In genomic region chr15:77805657-77806056, GRCm38 (mm10) we compare ENCODE assay signal across 13 mouse cellular contexts. TPM values are rescaled to one million over a fixed set of nuclear protein-coding genes. Genes with fewer than 3 reads are reported as not detected.
DNase-seq lines count a peak whose midpoint lies in the region; ATAC-seq lines count a peak whose summit lies in the region.
"Had no signal": no experiment of that assay in that cellular context is flagged by ENCODE, and none has a peak within 500 bp of the region (broad histone marks: within the 10 kb centered on the region; RNA-seq: fewer than 3 reads in every experiment).

No protein-coding gene starts in this region.

- peaks cover 93% of the 10 kb centered on the region for H3K36me3 ChIP-seq in heart, embryonic 10.5 days
- H3K36me3 ChIP-seq in megakaryocyte, embryonic 14.5 days (replicated peaks; ENCODE audit: low read length), result peaks cover 100% of the 10 kb centered on the region
- no peaks in the 10 kb centered on the region for H3K36me3 ChIP-seq in hindbrain, embryonic 11.5 days (ENCODE audit: control insufficient read depth, insufficient read depth, low read length)

- no peak for DNase-seq in heart, embryonic 10.5 days (ENCODE audit: low spot score)
- no peak for DNase-seq in heart, postnatal 10 days
- peak; percentile 40 to 55 for DNase-seq in spleen, postnatal 36 days (ENCODE audit: low spot score in 2 of 2)
- no peak for DNase-seq in spleen, postnatal 14 days (ENCODE audit: low spot score in 2 of 2)
- peak; percentile 36 to 48 for DNase-seq in thymus, postnatal 36 days
- no peak for DNase-seq in kidney, postnatal 25 days
- DNase-seq in hindbrain, embryonic 11.5 days (ENCODE audit: low spot score), result no peak
- DNase-seq: cerebellum, adult 8-10 months; liver had no signal

- H3K27ac ChIP-seq in heart, embryonic 10.5 days, result peak overlapping the region; percentile 85; the same call in 1 of the 2 replicates
- H3K27ac ChIP-seq in hindbrain, embryonic 11.5 days (ENCODE audit: low read depth, low read length), result no peak overlapping the region
- H3K27ac ChIP-seq: hindbrain, embryonic 15.5 days; midbrain, embryonic 13.5 days had no signal

- no peak for ATAC-seq in hindbrain, embryonic 11.5 days (ENCODE audit: low FRiP score)
- ATAC-seq: midbrain, embryonic 13.5 days had no signal

- peaks cover 81% of the 10 kb centered on the region for H3K4me1 ChIP-seq in heart, embryonic 10.5 days
- peaks cover 100% of the 10 kb centered on the region for H3K4me1 ChIP-seq in megakaryocyte, embryonic 14.5 days
- 0 out of 2 replicates have a peak, but pooled peaks cover under 1% of the 10 kb centered on the region for H3K4me1 ChIP-seq in hindbrain, embryonic 11.5 days (replicated peaks; ENCODE audit: control insufficient read depth, insufficient read depth, low read length)

- no peaks in the 10 kb centered on the region for H3K27me3 ChIP-seq in heart, embryonic 10.5 days (ENCODE audit: insufficient read depth, poor library complexity, severe bottlenecking)
- no peaks in the 10 kb centered on the region for H3K27me3 ChIP-seq in megakaryocyte, embryonic 14.5 days (replicated peaks)
- no peaks in the 10 kb centered on the region for H3K27me3 ChIP-seq in hindbrain, embryonic 11.5 days (ENCODE audit: control insufficient read depth, insufficient read depth, low read length)
- H3K27me3 ChIP-seq: embryonic facial prominence, embryonic 15.5 days; hindbrain, embryonic 15.5 days; midbrain, embryonic 13.5 days had no signal

- no peak overlapping the region for H3K4me2 ChIP-seq in hindbrain, embryonic 11.5 days (replicated peaks; ENCODE audit: low read depth, low read length)
- H3K4me2 ChIP-seq: embryonic facial prominence, embryonic 15.5 days; hindbrain, embryonic 15.5 days; midbrain, embryonic 13.5 days had no signal

- no peak overlapping the region for H3K4me3 ChIP-seq in heart, embryonic 10.5 days
- peak overlapping the region; percentile 77 for H3K4me3 ChIP-seq in megakaryocyte, embryonic 14.5 days (replicated peaks)
- H3K4me3 ChIP-seq in hindbrain, embryonic 11.5 days (ENCODE audit: low read depth, low read length), result no peak overlapping the region
- H3K4me3 ChIP-seq: embryonic facial prominence, embryonic 15.5 days; hindbrain, embryonic 15.5 days; midbrain, embryonic 13.5 days had no signal

- WGBS in heart, embryonic 10.5 days, result 84% methylated on average over 4 of the region's 4 CpGs
- WGBS in hindbrain, embryonic 11.5 days, result 95% methylated on average over 4 of the region's 4 CpGs

- intact Hi-C loops in heart, postnatal 10 days (cut with DNase I), result no loop called here

- no peaks in the 10 kb centered on the region for H3K9me3 ChIP-seq in heart, embryonic 10.5 days
- no peaks in the 10 kb centered on the region for H3K9me3 ChIP-seq in megakaryocyte, embryonic 14.5 days
- H3K9me3 ChIP-seq in hindbrain, embryonic 11.5 days (ENCODE audit: control insufficient read depth, low read length), result no peaks in the 10 kb centered on the region
- H3K9me3 ChIP-seq: embryonic facial prominence, embryonic 15.5 days; hindbrain, embryonic 15.5 days; midbrain, embryonic 13.5 days had no signal

- H3K9ac ChIP-seq in hindbrain, embryonic 11.5 days (ENCODE audit: low read depth, low read length), result no peak overlapping the region
- H3K9ac ChIP-seq: embryonic facial prominence, embryonic 15.5 days; hindbrain, embryonic 15.5 days; midbrain, embryonic 13.5 days had no signal

RNA-seq across cellular contexts. Expression of gene Myh9, which starts 36.3 kb away (rescaled TPM):
- polyA plus RNA-seq in heart, embryonic 10.5 days (2016; fragmentation: Nextera tagmentation; extraction: Ambion mirVana), result 34.5 and 37.5 TPM in 2 replicates
- 100 to 1,000 TPM; 206 to 221 TPM for total RNA-seq in heart, postnatal 10 days (2021)
- polyA plus RNA-seq in megakaryocyte, embryonic 14.5 days (2012; ENCODE audit: insufficient read depth, low replicate concordance), result 1,439 and 1,641 TPM in 2 replicates
- polyA plus RNA-seq in hindbrain, embryonic 11.5 days (2014; fragmentation: Nextera tagmentation; extraction: Ambion mirVana), result 20.7 and 29.8 TPM in 2 replicates

RNA-seq across cellular contexts. Expression of gene Apol8, which starts 48.9 kb away (rescaled TPM):
- 0.16 and 0.52 TPM in 2 replicates for polyA plus RNA-seq in heart, embryonic 10.5 days (2016; fragmentation: Nextera tagmentation; extraction: Ambion mirVana)
- total RNA-seq in heart, postnatal 10 days (2021), result not detected
- 0.82 and 2.7 TPM in 2 replicates for polyA plus RNA-seq in megakaryocyte, embryonic 14.5 days (2012; ENCODE audit: insufficient read depth, low replicate concordance)
- polyA plus RNA-seq in hindbrain, embryonic 11.5 days (2014; fragmentation: Nextera tagmentation; extraction: Ambion mirVana), result 0.06 and 0.20 TPM in 2 replicates

Comparison
In these comparisons a context has a peak if more than half of its experiments do, and no peak if none do; other contexts are left out.
1. DNase-seq: peak in spleen, postnatal 36 days (2 of 2) and thymus, postnatal 36 days (2 of 2); none in heart, embryonic 10.5 days (single experiment), heart, postnatal 10 days (0 of 2), spleen, postnatal 14 days (0 of 2), kidney, postnatal 25 days (0 of 2) and hindbrain, embryonic 11.5 days (single experiment).
2. RNA of gene Myh9, which starts 36.3 kb away (polyA plus RNA-seq): 1,439 to 1,641 TPM in megakaryocyte, embryonic 14.5 days; 34.5 to 37.5 TPM in heart, embryonic 10.5 days and 20.7 to 29.8 TPM in hindbrain, embryonic 11.5 days; every median in the first group is over 10 times any median in the second.